ENCODE assay signal across 15 mouse cellular contexts in the genomic region with DNA sequence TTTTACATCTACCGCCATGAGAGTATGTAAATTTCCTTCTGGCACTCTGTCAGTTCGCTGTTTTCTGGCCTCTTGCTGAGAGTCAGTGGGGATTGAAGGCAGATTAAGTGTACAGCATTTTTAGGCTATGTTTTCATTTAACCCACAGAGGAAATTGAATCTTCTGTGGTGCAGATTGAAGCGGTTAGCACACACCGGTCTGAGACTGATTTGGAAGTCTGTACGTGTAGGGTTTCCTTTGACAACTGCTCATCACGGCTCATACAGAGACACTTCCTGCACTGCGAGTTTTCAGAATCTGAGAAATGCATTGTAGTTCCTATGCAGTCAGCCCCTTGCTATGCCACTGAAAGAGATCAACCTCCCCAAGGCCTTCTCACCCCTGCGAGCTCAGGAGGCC.
DNase-seq lines count a peak whose midpoint lies in the region; ATAC-seq and TF ChIP-seq lines count a peak whose summit lies in the region.
"Had no signal": no experiment of that assay in that cellular context is flagged by ENCODE, and none has a peak within 500 bp of the region (broad histone marks: within the 10 kb centered on the region; RNA-seq: fewer than 3 reads in every experiment).

No protein-coding gene starts in this region.

- H3K4me3 ChIP-seq in heart, embryonic 10.5 days: no peak overlapping the region
- no peak overlapping the region for H3K4me3 ChIP-seq in embryonic facial prominence, embryonic 11.5 days (ENCODE audit: low read depth, low read length)
- no peak overlapping the region for H3K4me3 ChIP-seq in liver, postnatal 0 days (ENCODE audit: low read depth, low read length)
- H3K4me3 ChIP-seq: layer of hippocampus, adult 2 months; neural tube, embryonic 13.5 days; stomach, embryonic 15.5 days had no signal

- no peak for ATAC-seq in embryonic facial prominence, embryonic 11.5 days (replicated peaks; ENCODE audit: insufficient number of reproducible peaks, low FRiP score, low TSS enrichment, low read depth)
- ATAC-seq in liver, postnatal 0 days: no peak

- 55% methylated on average over 8 of the region's 8 CpGs for WGBS in heart, embryonic 10.5 days
- 29% methylated on average over 8 of the region's 8 CpGs for WGBS in embryonic facial prominence, embryonic 11.5 days
- WGBS in liver, postnatal 0 days (ENCODE audit: insufficient replicate concordance): 42% methylated on average over 8 of the region's 8 CpGs

- DNase-seq in heart, embryonic 10.5 days (ENCODE audit: low spot score): no peak
- no peak for DNase-seq in heart, postnatal 10 days
- DNase-seq in CD4-positive helper T cell, adult 2 months (ENCODE audit: low read depth, low spot score): peak; percentile 82
- DNase-seq in embryonic facial prominence, embryonic 11.5 days (ENCODE audit: low spot score): peak; percentile 57
- no peak for DNase-seq in liver, postnatal 0 days
- no peak for DNase-seq in urinary bladder, postnatal 36 days (ENCODE audit: low spot score in 2 of 2)
- DNase-seq in urinary bladder, adult 2 months (ENCODE audit: low spot score): no peak
- DNase-seq in retina, postnatal 1 day: no peak
- DNase-seq: cerebellum, adult 9-11 months; gastrocnemius, postnatal 14 days; kidney, adult 18-20 months had no signal

- H3K4me2 ChIP-seq in embryonic facial prominence, embryonic 11.5 days (ENCODE audit: low read depth, low read length): no peak overlapping the region
- H3K4me2 ChIP-seq in liver, postnatal 0 days (ENCODE audit: low read depth, low read length): peak overlapping the region; percentile 59; the same call in 1 of the 2 replicates
- H3K4me2 ChIP-seq: neural tube, embryonic 13.5 days; stomach, embryonic 15.5 days had no signal

- H3K27ac ChIP-seq in heart, embryonic 10.5 days: peak overlapping the region; percentile 47; the same call in 1 of the 2 replicates
- H3K27ac ChIP-seq in embryonic facial prominence, embryonic 11.5 days (replicated peaks; ENCODE audit: low read depth, low read length): no peak overlapping the region; the same call in 1 of the 2 replicates
- peak overlapping the region; percentile 73 for H3K27ac ChIP-seq in liver, postnatal 0 days (ENCODE audit: low read depth)
- H3K27ac ChIP-seq: layer of hippocampus, adult 2 months; neural tube, embryonic 13.5 days; stomach, embryonic 15.5 days had no signal

- no peak for TF ChIP-seq EP300 in liver, postnatal 0 days (IDR thresholded peaks at IDR 0.05; ENCODE audit: low read depth)

- no peak overlapping the region for H3K9ac ChIP-seq in embryonic facial prominence, embryonic 11.5 days (replicated peaks; ENCODE audit: low read length)
- H3K9ac ChIP-seq in liver, postnatal 0 days (replicated peaks): 0 out of 2 replicates have a peak overlapping the region, but pooled peaks have one; percentile 31
- H3K9ac ChIP-seq: neural tube, embryonic 13.5 days; stomach, embryonic 15.5 days had no signal

- H3K9me3 ChIP-seq in heart, embryonic 10.5 days: no peaks in the 10 kb centered on the region
- H3K9me3 ChIP-seq in embryonic facial prominence, embryonic 11.5 days (replicated peaks; ENCODE audit: control insufficient read depth, low read length): no peaks in the 10 kb centered on the region
- no peaks in the 10 kb centered on the region for H3K9me3 ChIP-seq in liver, postnatal 0 days (ENCODE audit: low read length)
- H3K9me3 ChIP-seq: neural tube, embryonic 13.5 days; stomach, embryonic 15.5 days had no signal

- intact Hi-C loops in heart, postnatal 10 days (cut with DNase I): no loop called here

- H3K36me3 ChIP-seq in heart, embryonic 10.5 days: no peaks in the 10 kb centered on the region
- no peaks in the 10 kb centered on the region for H3K36me3 ChIP-seq in embryonic facial prominence, embryonic 11.5 days (replicated peaks; ENCODE audit: control insufficient read depth, insufficient read depth, low read depth, low read length)
- H3K36me3 ChIP-seq in liver, postnatal 0 days (replicated peaks; ENCODE audit: insufficient read depth, low read length): no peaks in the 10 kb centered on the region
- H3K36me3 ChIP-seq: neural tube, embryonic 13.5 days; stomach, embryonic 15.5 days had no signal

- H3K27me3 ChIP-seq in heart, embryonic 10.5 days (ENCODE audit: insufficient read depth, poor library complexity, severe bottlenecking): peaks cover 6% of the 10 kb centered on the region; the same call in 1 of the 2 replicates
- H3K27me3 ChIP-seq in embryonic facial prominence, embryonic 11.5 days (ENCODE audit: control insufficient read depth, insufficient read depth, low read length): no peaks in the 10 kb centered on the region
- no peaks in the 10 kb centered on the region for H3K27me3 ChIP-seq in liver, postnatal 0 days (ENCODE audit: insufficient read depth, low read length)
- H3K27me3 ChIP-seq: CH12.LX; neural tube, embryonic 13.5 days; stomach, embryonic 15.5 days had no signal

- no peak for TF ChIP-seq CTCF in liver, postnatal 0 days (IDR thresholded peaks at IDR 0.05; ENCODE audit: low read depth)

- H3K4me1 ChIP-seq in heart, embryonic 10.5 days: peaks cover 49% of the 10 kb centered on the region
- peaks cover 3% of the 10 kb centered on the region for H3K4me1 ChIP-seq in embryonic facial prominence, embryonic 11.5 days (ENCODE audit: control insufficient read depth, insufficient read depth, low read length)
- H3K4me1 ChIP-seq in liver, postnatal 0 days (ENCODE audit: insufficient read depth): peaks cover 46% of the 10 kb centered on the region

Comparison
In these comparisons a context has a peak if more than half of its experiments do, and no peak if none do; other contexts are left out.
1. DNase-seq: peak in CD4-positive helper T cell, adult 2 months (single experiment) and embryonic facial prominence, embryonic 11.5 days (single experiment); none in heart, embryonic 10.5 days (single experiment), heart, postnatal 10 days (0 of 2), liver, postnatal 0 days (single experiment), urinary bladder, postnatal 36 days (0 of 2), urinary bladder, adult 2 months (single experiment) and retina, postnatal 1 day (single experiment).